Mouse (Mus musculus) embryo, embryonic 9.5 days (tissue): Measurements from ENCODE around the gene Otos.

Experiments
- DNase-seq: peaks from one replicate; pipeline ENCODE4 v3.0.0-alpha.2; 2017; ENCODE audit errors: extremely low spot score

Otos gene

DNA sequence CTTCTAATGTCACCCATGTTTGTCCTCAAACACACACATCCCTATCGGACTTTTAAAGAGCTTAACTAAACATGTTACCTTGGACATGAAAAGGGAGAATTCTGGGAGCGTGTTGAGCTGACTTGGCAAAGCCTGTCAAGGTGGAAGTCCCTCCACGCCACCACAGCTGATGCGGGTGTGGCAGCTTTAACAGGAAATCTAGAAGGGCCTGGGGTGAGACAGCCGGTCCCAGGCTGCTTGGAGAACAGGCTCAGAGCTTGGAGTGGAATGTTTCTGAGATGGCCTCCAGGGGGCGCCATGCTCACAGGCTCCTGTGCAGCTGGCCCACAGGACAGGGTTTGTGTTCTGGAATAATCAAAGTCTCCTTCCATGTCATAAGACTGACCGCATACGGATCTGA is at the start of gene Otos:
TSS of gene Otos (minus strand) at position 169 of the 400 bp plus-strand sequence.
- peak; percentile 73 for DNase-seq

DNA sequence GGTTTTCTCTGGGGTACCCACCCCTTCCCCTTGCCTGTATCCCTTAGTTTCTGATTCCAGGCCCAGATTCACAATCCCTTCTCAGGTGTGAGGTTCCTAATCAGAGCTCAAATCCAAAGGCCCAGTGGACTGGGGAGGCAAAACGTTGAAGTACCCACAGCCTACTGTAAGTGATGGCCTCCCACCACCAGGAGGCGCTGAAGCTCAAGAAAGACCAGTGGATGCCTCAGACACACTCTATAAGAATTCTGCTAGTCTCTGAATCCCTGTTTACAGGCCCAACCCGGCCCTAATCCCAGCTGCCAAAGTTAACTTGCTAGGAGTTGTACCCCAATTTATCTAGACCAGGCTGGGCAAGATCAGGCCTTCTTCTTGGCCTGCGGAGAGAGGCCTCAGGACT is 48.2 kb upstream of the Otos start:
- peak; percentile 78 for DNase-seq

DNA sequence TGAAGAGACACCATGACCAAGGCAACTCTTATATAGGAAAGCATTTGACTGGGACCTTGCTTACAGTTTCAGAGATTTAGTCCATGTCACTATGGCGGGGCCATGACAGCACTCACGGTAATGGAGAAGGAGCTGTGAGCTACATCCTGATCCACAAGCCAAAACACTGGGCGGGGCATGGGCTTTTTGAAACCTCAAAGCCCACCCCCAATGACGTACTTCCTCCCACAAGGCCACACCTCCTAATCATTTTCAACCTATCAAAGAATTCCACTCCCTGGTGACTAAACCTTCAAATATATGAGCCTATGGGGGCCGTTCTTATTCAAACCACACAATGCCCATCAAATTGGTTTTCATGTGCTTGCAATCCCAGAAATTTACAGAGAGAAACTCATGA is 47.1 kb upstream of the Otos start:
- no peak for DNase-seq

DNA sequence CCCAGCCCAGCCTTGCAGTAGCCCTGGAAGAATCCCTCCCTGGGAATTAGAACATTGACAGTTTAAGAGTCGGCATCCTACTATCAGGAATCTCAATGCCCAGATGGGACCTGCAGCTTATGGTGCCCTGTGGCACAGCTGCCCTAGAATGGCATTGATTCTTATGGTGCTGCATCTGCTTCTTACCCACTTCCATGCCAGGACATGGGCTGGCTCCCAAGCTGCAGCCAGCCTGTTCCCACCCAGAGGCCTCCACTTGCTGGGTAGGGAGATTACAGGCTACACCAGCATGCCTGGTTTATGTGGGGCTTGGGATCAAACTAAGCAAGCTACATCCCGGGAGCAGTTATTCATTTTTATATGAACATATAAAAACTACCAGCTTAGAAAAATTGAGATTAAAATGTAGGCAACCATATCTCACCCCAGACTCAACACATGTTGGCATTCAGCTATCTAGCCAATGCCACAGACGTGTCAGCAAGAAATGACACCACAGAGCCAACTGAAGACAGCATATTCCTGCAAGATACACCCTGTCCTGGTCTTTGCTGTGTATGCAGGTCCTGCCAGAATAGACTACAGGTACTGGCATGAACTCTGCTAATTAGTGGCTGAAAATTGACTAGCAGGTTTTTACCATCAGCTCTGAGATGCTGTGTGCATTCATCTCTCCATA is 42.7 kb upstream of the Otos start:
- no peak for DNase-seq

DNA sequence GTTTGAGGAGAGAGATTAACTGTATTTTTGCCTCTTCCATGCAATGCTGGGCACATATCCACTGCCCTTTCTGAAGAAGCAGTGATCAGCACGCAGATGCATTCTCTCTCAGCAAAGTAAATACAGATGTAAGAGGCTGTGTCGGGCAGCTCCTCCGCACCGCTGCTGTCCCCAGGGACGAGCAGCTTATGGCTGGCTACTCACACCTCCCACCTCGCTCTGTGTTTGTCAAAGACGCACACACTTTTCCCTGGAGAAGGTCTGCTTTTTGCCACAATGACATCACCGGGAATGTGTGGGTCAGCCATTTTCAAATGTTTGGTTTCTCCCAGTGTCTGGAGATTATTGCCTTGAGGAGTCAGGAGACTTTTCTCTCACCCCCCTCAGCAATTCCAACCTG is 38.4 kb upstream of the Otos start:
- DNase-seq = no peak

DNA sequence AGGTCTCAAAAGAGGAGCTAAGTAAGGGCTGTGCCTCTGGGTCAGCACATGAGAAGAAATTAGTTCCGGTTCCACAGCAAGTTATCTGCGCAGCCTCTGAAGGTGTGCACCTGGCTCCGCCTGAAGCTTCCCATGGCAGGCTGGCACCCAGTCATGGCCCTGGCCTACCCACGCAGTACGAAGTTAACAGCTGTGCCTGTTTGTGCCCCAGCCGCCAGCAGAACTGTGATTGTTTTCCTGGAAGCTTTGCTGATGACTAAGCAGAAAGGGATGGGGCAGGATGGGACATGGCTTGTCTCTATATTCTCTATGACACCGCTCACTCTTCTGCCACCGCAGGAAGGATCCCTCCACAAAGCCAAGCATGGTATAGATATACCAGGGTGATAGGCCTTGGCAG is 34.5 kb upstream of the Otos start:
- no peak for DNase-seq

DNA sequence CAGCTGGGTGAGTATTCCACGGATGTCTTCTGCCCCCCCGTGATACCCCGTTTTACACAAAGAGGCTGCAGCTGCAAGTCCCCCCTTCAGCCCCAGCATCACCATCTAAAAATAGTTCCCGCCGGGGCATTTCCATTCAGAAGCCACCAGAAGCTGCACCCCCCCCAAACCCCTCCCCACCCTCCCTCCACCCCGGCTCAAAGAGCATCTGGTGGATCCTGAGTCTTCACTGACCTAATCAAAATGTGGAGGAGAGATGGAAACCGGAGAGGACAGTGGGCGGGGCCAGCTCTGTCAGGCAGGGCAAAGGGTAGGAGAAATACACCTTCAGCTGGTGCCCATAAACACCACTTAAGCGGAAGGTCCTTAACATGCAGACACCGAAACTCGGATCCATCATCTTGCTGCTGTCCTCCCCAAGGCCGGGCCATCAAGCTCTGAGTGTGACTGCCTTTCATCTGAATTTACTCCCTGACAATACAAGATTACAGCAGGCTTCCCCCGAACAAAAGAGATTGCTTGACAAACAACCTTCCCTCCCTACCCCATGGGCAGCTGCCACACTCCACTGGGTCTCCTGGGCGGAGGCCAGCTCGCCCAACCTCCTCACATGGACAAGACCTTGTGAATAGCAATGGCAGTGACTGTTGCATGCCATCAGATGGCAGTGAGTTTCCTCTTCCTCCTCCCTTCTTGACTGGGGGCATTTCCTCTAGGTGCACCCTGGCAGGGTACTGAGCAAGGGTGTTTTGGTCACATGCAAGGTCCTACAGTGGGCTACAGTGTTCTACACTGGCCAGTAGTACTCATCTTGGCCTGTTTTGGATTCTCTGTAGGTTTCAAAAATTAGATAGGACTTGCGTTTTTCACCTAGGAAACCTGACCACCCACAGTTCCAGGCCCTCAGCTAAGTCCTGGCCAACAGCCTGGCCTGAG is 32.3 kb upstream of the Otos start:
- peak; percentile 35 for DNase-seq

DNA sequence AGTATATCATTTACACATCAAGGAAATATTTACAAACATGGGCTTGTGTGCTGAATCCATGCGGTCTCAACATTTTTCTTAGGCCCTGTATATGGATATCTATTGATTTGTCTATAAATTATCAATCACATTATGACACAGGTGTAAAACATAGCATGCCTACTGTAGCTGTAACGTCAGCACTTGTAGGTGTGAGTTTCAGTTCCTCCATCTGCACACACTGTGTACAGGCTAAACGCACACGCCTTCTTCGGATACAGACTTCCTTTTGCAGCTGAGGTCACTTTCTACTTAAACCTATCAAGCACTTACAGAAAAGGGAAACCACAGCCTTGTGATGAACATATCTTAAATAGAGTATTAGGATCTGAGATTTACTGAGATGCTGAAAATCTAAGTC is 30.1 kb upstream of the Otos start:
- DNase-seq = no peak

DNA sequence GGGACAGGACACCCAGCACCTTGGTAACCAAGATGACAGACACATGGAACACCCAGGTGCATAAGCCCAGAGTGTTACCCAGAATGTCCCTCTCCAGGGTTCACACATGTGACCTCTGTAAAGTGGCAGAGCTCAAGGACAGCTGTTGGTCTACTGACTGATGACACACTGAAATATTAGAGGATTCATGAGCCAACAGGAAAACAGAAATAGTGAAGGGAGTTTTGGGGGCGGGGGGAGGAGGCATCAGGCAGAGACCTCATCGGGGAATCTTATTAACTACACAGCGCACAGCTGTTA is 28.0 kb upstream of the Otos start:
- no peak for DNase-seq

DNA sequence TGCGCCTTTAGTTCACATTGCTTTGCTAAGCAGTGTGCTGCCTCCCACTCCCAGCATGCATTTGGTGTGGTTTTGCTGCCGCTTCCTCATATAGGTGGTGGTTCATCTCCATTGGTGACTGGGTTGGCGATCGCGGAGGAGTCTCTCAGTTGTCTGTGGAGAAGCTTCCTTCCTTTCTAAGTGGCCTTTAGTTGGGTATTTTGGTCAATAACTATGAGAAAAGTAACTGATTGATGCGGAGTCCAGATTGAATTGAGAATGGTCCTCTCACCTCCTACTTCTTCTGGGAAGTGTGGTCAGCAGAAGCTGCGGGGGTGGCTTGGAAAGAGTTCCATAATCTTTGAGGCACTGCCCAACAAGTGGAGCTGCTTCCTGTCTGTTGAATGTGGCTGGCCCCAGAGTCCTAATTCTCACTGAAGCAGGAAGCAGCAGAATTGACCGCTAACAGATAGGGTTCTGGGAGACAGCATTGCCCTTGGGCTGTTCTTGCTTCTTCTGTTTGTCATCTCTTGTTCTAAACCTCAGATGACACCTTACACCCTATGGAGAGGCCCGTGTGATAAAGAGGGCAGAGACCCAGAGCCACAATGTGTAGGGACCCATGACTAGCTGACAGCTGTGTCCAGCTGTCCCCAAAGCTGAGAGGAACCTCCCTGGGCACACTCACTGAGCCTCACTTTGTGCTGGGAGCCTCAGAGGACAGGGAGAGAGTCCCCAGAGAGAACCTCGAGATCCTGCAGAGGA is 27.5 kb upstream of the Otos start:
- no peak for DNase-seq

DNA sequence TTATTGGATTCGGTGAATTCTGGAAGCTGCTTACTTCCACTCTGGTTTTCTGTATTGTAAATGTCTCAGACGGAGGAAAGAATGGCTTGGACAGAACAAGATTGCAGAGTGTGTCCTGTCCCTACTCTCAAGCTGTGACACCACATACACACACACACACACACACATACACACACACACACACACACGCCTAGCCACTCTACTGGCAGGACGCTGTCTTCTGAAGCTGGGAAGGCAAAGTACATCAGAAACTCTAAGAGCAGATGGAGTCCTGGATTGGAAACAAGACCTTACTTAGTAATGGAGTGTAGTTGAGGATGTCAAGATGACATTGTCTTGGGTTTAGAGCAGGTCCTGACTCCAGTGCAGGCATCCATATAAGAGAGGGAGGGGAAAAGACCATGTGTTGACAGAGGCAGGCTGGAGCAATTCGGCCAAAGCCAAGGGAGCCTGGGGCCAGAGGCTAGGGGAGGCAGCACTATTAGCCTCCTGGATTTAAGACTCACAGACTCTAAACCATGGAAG is 24.7 kb upstream of the Otos start:
- DNase-seq = no peak

DNA sequence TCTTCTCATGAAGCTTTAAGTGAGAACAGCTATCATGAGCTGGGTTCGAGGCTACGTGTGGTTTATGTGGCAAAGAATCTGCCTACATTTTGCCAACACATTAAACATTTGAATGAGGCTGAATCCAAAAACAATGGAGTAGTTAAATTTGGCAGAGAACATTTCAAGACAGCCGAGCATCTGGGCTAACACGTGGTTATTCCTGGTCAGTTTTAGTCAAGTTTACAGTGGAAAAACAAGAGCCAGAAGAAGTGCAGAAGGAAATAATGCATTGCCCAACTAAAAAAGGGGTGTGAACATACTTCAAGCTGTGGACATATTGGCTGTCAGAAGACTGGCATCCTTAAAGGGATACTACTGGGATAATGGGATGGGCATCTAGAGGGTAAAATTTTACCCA is 22.7 kb upstream of the Otos start:
- DNase-seq = no peak

DNA sequence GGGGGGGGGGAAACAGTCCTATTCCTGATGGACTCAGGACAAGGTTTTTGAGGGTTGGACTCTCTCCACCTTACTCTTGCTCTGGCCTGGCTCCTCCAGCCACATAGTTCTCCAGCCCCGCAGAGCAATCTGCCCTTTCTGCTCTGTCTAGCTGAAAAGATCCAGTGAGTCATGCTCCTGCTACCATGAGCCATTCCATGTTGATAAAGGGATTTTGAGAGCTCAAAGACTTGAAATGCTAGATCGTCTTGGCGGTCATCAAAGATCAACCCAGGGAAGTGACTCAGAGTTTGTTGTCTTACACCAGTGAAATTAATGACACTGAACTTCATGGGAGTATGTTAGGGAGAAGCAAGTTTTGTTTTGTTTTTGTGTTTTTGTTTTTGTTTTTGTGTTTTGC is 20.8 kb upstream of the Otos start:
- no peak for DNase-seq

DNA sequence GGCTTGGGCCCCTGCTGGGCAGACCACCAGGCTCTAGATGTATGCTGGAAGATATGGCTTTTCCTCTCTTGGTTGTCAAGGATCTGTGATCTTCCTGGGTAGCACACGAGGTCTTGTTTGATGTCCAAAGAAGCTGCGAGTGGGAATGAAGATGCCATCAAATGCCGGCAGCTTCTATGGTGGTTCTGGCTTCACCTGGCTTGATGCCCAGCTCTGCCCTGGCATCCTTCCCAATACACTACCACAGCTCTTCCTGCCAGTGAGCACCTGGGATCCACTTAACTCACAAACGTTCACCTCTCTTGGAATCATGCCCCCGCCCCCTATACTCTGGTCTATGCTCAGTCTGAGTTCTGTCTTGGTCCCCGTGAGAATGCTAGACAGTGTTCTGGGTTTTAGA is 18.5 kb upstream of the Otos start:
- DNase-seq = no peak

DNA sequence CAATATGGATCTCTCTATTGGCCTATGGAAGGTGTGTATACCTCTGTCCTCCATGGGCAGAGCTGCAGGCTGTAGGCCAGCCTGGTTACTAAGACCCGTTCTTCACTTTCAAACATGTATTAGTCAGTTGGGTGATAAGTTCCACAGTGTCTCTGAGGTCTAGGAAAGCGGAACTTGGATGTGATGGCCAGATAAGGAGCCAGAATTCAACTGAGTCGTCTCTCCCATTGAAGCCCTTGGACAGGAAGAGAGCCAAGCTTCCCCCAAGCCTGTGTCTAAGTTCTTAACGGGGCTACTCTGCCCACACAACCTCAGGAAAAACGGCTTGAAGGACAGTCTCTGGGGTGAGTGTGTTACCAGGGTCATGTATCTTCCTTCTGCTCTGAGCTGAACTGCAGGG is 10.8 kb upstream of the Otos start:
- DNase-seq = no peak

DNA sequence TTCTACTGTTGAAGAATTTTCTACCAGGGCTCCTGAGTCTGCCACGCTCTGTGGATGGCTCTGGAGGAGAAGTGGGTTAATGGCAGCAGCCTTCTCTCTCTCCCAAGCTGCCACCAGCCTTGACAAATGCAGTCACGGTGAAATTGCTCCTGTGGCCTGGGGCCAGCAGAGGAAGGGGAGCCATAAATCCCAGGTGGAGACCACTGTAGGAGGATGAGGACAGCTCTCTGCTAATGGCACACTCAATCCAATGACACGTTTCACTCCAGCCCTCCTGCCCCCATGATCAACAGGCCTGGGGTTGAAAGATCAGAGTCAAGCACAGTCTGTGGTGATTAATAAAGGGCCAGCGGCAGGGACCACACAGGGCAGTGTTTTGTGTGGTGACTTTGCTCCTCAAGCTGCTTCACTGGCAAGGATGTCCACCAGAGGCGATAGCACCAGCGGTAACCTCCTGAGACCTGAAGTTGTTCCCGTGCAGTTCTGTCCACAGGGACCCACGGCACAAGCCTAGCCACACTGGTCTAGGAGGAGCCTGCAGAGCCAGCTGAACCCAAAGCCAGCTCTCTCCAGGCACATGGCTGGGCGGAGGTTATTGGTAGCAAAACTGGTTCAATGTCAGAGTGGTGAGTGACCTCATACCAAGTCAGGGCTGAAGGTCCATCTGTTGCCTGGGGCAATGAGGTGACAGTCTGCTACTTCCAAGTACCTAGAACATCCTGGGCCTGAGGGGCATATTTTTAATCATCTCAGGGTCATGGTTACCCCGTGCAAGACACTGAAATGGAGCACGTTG is 8.6 kb upstream of the Otos start:
- no peak for DNase-seq

DNA sequence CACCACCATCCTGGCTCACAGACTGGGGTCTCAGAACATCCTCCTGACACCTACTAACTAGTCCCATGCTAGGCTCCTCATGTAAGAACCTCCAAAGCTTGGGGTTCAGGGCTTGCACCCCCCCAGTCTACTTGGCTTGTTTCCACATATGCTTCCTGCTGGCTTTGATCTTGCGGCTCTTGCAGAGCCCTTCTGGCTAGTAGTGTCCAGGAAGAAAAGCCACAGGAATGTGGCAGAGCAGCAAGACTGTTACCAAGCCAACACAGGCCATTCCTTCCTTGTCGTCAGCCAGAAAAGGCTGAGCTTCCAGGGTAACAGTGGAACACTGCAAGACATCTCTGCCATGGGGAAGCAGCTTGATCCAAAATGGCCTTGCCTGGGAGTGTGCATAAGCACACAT is 6.0 kb upstream of the Otos start:
- DNase-seq = no peak

DNA sequence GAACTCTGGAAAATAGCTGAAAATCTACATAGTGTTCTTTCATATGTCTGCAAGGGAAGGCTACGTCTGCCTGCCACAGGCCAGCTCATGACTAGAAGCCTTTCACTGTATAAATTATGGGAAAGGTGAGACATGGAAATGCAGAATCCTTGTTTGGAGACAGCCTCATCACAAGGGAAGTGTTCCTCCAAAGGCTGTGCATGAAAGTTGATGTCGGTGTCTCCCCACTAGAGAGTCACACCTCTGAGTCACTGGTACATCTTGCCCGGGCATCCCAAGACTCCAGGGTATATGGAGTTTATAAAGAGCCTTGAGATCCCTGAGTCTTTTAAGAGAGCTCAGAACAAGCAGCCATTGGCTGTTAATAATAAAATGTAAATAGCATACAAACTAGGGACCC is 4.5 kb upstream of the Otos start:
- DNase-seq = no peak

DNA sequence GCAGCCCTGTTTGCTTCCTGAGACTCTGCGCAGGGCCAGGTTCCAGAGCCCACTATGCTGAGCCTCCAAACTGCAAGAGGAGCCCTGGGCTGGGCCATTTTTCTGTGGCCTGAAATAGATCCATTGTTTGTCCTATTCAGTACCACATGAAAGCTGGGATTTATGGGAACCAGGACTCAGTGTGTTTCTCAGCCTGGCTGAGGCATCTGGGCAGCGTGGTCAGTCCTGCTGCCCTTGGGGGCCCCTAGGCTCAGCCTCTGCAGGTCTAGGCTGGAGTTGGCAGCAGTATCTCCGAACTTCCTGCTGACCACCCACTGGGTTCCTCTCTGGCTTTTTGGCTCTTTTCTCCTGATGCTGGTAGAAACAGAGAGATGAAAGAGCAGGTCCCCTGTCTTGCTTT is 2.8 kb upstream of the Otos start:
- DNase-seq = no peak

DNA sequence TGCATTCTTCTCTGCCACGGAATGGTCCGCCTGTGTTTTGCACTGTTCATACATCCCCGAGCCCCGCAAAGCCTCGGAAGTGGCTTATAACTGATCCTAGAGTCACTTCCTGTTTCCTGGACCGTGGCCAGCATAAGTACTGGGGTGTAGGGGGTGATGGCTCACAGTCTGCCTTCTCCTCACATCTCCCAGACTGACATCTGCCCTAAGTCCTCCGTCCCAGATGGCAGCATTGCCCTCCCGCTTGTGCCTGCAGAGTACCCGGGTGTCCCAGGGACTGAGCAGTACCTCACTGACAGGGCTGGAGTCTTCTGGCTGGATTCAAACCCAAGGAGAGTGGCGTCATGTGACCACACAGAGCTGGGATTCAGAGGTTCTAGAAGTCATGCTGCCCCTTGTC is 444 bp downstream of the Otos start:
- no peak for DNase-seq

DNA sequence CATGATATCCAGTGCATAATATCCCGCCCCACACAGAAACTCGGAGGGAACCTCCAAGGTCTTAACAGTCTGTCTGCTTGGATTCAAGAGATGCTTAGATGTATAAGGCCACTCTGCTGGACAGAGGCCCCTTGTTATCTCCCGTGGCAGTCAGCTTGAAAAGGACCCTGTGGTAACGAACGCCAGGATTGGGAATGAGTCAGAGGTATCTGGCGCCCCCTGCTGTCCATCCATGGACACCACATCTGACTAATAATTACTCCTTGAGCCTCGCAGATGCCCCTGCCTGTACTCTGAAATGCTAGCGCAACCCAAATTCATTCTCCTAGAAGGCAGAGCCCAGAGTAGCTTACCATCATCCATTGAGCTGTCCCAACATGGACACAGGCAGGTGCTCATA is 889 bp downstream of the Otos start:
- peak; percentile 83 for DNase-seq

DNA sequence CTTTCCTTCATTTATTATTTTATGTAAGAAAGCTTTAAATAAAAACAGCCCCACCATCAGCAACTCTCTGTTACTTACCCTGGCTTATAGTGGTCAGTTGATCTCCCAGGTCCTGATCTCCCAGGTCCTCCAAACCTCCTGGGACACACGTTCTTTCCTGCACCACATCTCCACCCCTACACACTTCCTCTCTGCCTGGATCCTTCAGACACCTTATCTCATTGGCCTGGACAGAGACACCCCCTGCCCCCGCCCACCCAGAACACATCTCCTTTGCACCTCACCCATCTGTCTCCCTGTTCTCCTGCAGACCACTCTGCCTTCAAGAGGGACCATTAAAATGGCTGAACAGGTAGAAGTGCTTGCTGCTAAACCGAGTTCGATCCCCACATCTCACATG is 1.6 kb downstream of the Otos start:
- no peak for DNase-seq
